Mouse (Mus musculus) G1E (cell line): ENCODE results near the gene Fbxo42.

Source experiments
- CTCF ChIP-seq: IDR thresholded peaks from 2 replicates; pipeline ENCODE4 v1.5.1; 2012; ENCODE audit warnings: low read depth, low read length, inconsistent platforms, mixed read lengths
- GATA1 ChIP-seq: IDR thresholded peaks from 2 replicates; pipeline ENCODE4 v1.6.1; 2012; ENCODE audit warnings: borderline replicate concordance, low read length, inconsistent platforms, mixed read lengths
- GATA2 ChIP-seq: IDR thresholded peaks from 2 replicates; pipeline ENCODE4 v1.6.1; 2012; ENCODE audit warnings: low read depth, low read length, inconsistent platforms, borderline replicate concordance
- TAL1 ChIP-seq: conservative IDR thresholded peaks from 2 replicates; pipeline ENCODE4 v1.6.1; 2012; ENCODE audit warnings: low read depth, low read length, inconsistent platforms, mixed read lengths

GRCm38 (mm10) chr4:141138425-141139115 is 9.1 kb upstream of the Fbxo42 start:
- TF ChIP-seq CTCF (no peak), TAL1 (no peak), GATA1 (no peak), GATA2 (no peak)
